Mouse (Mus musculus): ENCODE measurements around the gene Xdh.

Gene Xdh

GRCm38 (mm10) chr17:73942268-73942962, 7.6 kb downstream of the Xdh start:
- no peak for DNase-seq (ENCODE audit: low spot score in 2 of 2)

GRCm38 (mm10) chr17:73941816-73942215, 8.2 kb downstream of the Xdh start:
- no peak for DNase-seq (ENCODE audit: low spot score in 2 of 2)

- DNase-seq (ENCODE audit: low spot score in 2 of 2): no peak
These were observed 12.9 kb downstream of the Xdh start for GRCm38 (mm10) chr17:73937073-73937472.

GRCm38 (mm10) chr17:73935163-73935562, 14.8 kb downstream of the Xdh start:
- no peak for DNase-seq (ENCODE audit: low spot score in 2 of 2)

- no peak for DNase-seq (ENCODE audit: low spot score in 2 of 2)
These were observed 15.7 kb downstream of the Xdh start for GRCm38 (mm10) chr17:73934281-73934680.

- no peak for DNase-seq (ENCODE audit: low spot score in 2 of 2)
These were observed 16.4 kb downstream of the Xdh start for GRCm38 (mm10) chr17:73933616-73934015.

- no peak for DNase-seq (ENCODE audit: low spot score in 2 of 2)
These were observed 17.4 kb downstream of the Xdh start for GRCm38 (mm10) chr17:73932497-73933059.

- DNase-seq (ENCODE audit: low spot score in 2 of 2): no peak
These were observed 30.5 kb downstream of the Xdh start for GRCm38 (mm10) chr17:73919520-73919919.

GRCm38 (mm10) chr17:73918944-73919381, 31.0 kb downstream of the Xdh start:
- no peak for DNase-seq (ENCODE audit: low spot score in 2 of 2)

GRCm38 (mm10) chr17:73918138-73918537, 31.9 kb downstream of the Xdh start:
- DNase-seq (ENCODE audit: low spot score in 2 of 2): no peak

- DNase-seq (ENCODE audit: low spot score in 2 of 2): no peak
These were observed 32.3 kb downstream of the Xdh start for GRCm38 (mm10) chr17:73917713-73918112.

- DNase-seq (ENCODE audit: low spot score in 2 of 2): no peak
These were observed 35.3 kb downstream of the Xdh start for GRCm38 (mm10) chr17:73914730-73915129.

GRCm38 (mm10) chr17:73906076-73906475, 43.9 kb downstream of the Xdh start:
- no peak for DNase-seq (ENCODE audit: low spot score in 2 of 2)

- DNase-seq (ENCODE audit: low spot score in 2 of 2): no peak
These were observed 44.8 kb downstream of the Xdh start for GRCm38 (mm10) chr17:73905043-73905750.

GRCm38 (mm10) chr17:73903121-73903520, 46.9 kb downstream of the Xdh start:
- DNase-seq (ENCODE audit: low spot score in 2 of 2): no peak

- no peak for DNase-seq (ENCODE audit: low spot score in 2 of 2)
These were observed 47.8 kb downstream of the Xdh start for GRCm38 (mm10) chr17:73902234-73902636.

GRCm38 (mm10) chr17:73894399-73894798, 55.6 kb downstream of the Xdh start:
- no peak for DNase-seq (ENCODE audit: low spot score in 2 of 2)

- DNase-seq (ENCODE audit: low spot score in 2 of 2): no peak
These were observed 56.2 kb downstream of the Xdh start for GRCm38 (mm10) chr17:73893822-73894221.

GRCm38 (mm10) chr17:73893207-73893606, 56.8 kb downstream of the Xdh start:
- DNase-seq (ENCODE audit: low spot score in 2 of 2): no peak

GRCm38 (mm10) chr17:73891590-73891989, 58.4 kb downstream of the Xdh start:
- DNase-seq (ENCODE audit: low spot score in 2 of 2): no peak

GRCm38 (mm10) chr17:73886071-73886785, 63.8 kb downstream of the Xdh start:
- DNase-seq (ENCODE audit: low spot score in 2 of 2): no peak

- DNase-seq (ENCODE audit: low spot score in 2 of 2): no peak
These were observed 66.7 kb downstream of the Xdh start for GRCm38 (mm10) chr17:73883332-73883731.
